Mouse (Mus musculus): Measurements from ENCODE around the gene Impg2.

The Impg2 gene

GRCm38 (mm10) chr16:56204051-56204450 is at the start of gene Impg2:
Gene Impg2 (plus strand): TSS chr16:56204313.
- no peak for DNase-seq

GRCm38 (mm10) chr16:56163466-56163865 is 40.6 kb upstream of the Impg2 start:
- DNase-seq, result no peak

GRCm38 (mm10) chr16:56170247-56170646 is 33.9 kb upstream of the Impg2 start:
- DNase-seq, result no peak

- DNase-seq, result no peak
Observed at GRCm38 (mm10) chr16:56175867-56176581, 28.1 kb upstream of the Impg2 start.

GRCm38 (mm10) chr16:56186863-56187262 is 17.2 kb upstream of the Impg2 start:
- no peak for DNase-seq

GRCm38 (mm10) chr16:56188198-56188597 is 15.9 kb upstream of the Impg2 start:
- DNase-seq, result no peak

GRCm38 (mm10) chr16:56212740-56213139 is 8.6 kb downstream of the Impg2 start:
- no peak for DNase-seq

GRCm38 (mm10) chr16:56227686-56228085 is 23.6 kb downstream of the Impg2 start:
- DNase-seq, result no peak

- no peak for DNase-seq
Observed at GRCm38 (mm10) chr16:56229455-56229854, 25.3 kb downstream of the Impg2 start.

- peak; percentile 5 for DNase-seq
Observed at GRCm38 (mm10) chr16:56231300-56231699, 27.2 kb downstream of the Impg2 start.

- DNase-seq, result no peak
Observed at GRCm38 (mm10) chr16:56232736-56233135, 28.6 kb downstream of the Impg2 start.

GRCm38 (mm10) chr16:56246031-56246430 is 41.9 kb downstream of the Impg2 start:
- DNase-seq, result no peak

GRCm38 (mm10) chr16:56273917-56274316 is 69.8 kb downstream of the Impg2 start:
- no peak for DNase-seq

- no peak for DNase-seq
Observed at GRCm38 (mm10) chr16:56279060-56279459, 74.9 kb downstream of the Impg2 start.

- no peak for DNase-seq
Observed at GRCm38 (mm10) chr16:56279752-56280151, 75.6 kb downstream of the Impg2 start.

GRCm38 (mm10) chr16:56281336-56281735 is 77.2 kb downstream of the Impg2 start:
- no peak for DNase-seq

- no peak for DNase-seq
Observed at GRCm38 (mm10) chr16:56283330-56283729, 79.2 kb downstream of the Impg2 start.

- DNase-seq, result no peak
Observed at GRCm38 (mm10) chr16:56283873-56284272, 79.8 kb downstream of the Impg2 start.

GRCm38 (mm10) chr16:56286076-56286475 is 82.0 kb downstream of the Impg2 start:
- DNase-seq, result no peak

GRCm38 (mm10) chr16:56286977-56287376 is 82.9 kb downstream of the Impg2 start:
- no peak for DNase-seq

- no peak for DNase-seq
Observed at GRCm38 (mm10) chr16:56294887-56295286, 90.8 kb downstream of the Impg2 start.

- no peak for DNase-seq
Observed at GRCm38 (mm10) chr16:56295888-56296648, 92.0 kb downstream of the Impg2 start.

GRCm38 (mm10) chr16:56298248-56298647 is 94.1 kb downstream of the Impg2 start:
- no peak for DNase-seq

GRCm38 (mm10) chr16:56298836-56299235 is 94.7 kb downstream of the Impg2 start:
- DNase-seq, result no peak
